Mouse (Mus musculus): ENCODE measurements around the gene Psap.
"Not testable (repeated sequence)": the region's sequence is repeated elsewhere in the genome, so short reads cannot be mapped to it uniquely, and the experiment has no call there.

Gene Psap

GRCm38 (mm10) chr10:60277207-60278005, at the start of gene Psap:
Gene Psap (plus strand): TSS chr10:60277627.
- peak; percentile 97 for DNase-seq (ENCODE audit: low read depth, low spot score)

- DNase-seq (ENCODE audit: low read depth, low spot score), result no peak
Measured at GRCm38 (mm10) chr10:60227666-60228065, 49.8 kb upstream of the Psap start.

- no peak for DNase-seq (ENCODE audit: low read depth, low spot score)
Measured at GRCm38 (mm10) chr10:60229113-60229512, 48.3 kb upstream of the Psap start.

GRCm38 (mm10) chr10:60230321-60231088, 46.9 kb upstream of the Psap start:
- peak; percentile 69 for DNase-seq (ENCODE audit: low read depth, low spot score)

- no peak for DNase-seq (ENCODE audit: low read depth, low spot score)
Measured at GRCm38 (mm10) chr10:60234006-60234405, 43.4 kb upstream of the Psap start.

- not testable (repeated sequence) for DNase-seq (ENCODE audit: low read depth, low spot score)
Measured at GRCm38 (mm10) chr10:60235876-60236275, 41.6 kb upstream of the Psap start.

GRCm38 (mm10) chr10:60237475-60238154, 39.8 kb upstream of the Psap start:
- peak; percentile 84 for DNase-seq (ENCODE audit: low read depth, low spot score)

- DNase-seq (ENCODE audit: low read depth, low spot score), result no peak
Measured at GRCm38 (mm10) chr10:60240416-60240815, 37.0 kb upstream of the Psap start.

GRCm38 (mm10) chr10:60243941-60244340, 33.5 kb upstream of the Psap start:
- no peak for DNase-seq (ENCODE audit: low read depth, low spot score)

- peak; percentile 93 for DNase-seq (ENCODE audit: low read depth, low spot score)
Measured at GRCm38 (mm10) chr10:60245041-60245440, 32.4 kb upstream of the Psap start.

- no peak for DNase-seq (ENCODE audit: low read depth, low spot score)
Measured at GRCm38 (mm10) chr10:60245635-60246034, 31.8 kb upstream of the Psap start.

- DNase-seq (ENCODE audit: low read depth, low spot score), result peak; percentile 77
Measured at GRCm38 (mm10) chr10:60246519-60246918, 30.9 kb upstream of the Psap start.

- DNase-seq (ENCODE audit: low read depth, low spot score), result not testable (repeated sequence)
Measured at GRCm38 (mm10) chr10:60248345-60248744, 29.1 kb upstream of the Psap start.

- DNase-seq (ENCODE audit: low read depth, low spot score), result no peak
Measured at GRCm38 (mm10) chr10:60250426-60250965, 26.9 kb upstream of the Psap start.

GRCm38 (mm10) chr10:60252187-60252586, 25.2 kb upstream of the Psap start:
- no peak for DNase-seq (ENCODE audit: low read depth, low spot score)

GRCm38 (mm10) chr10:60252606-60253005, 24.8 kb upstream of the Psap start:
- peak; percentile 84 for DNase-seq (ENCODE audit: low read depth, low spot score)

- DNase-seq (ENCODE audit: low read depth, low spot score), result no peak
Measured at GRCm38 (mm10) chr10:60256088-60256487, 21.3 kb upstream of the Psap start.

GRCm38 (mm10) chr10:60257261-60257825, 20.1 kb upstream of the Psap start:
- no peak for DNase-seq (ENCODE audit: low read depth, low spot score)

- DNase-seq (ENCODE audit: low read depth, low spot score), result peak; percentile 86
Measured at GRCm38 (mm10) chr10:60260557-60261294, 16.7 kb upstream of the Psap start.

GRCm38 (mm10) chr10:60261530-60261929, 15.9 kb upstream of the Psap start:
- DNase-seq (ENCODE audit: low read depth, low spot score), result no peak

- DNase-seq (ENCODE audit: low read depth, low spot score), result peak; percentile 66
Measured at GRCm38 (mm10) chr10:60262386-60262785, 15.0 kb upstream of the Psap start.

Data from A20 (cell line).